Mouse (Mus musculus): ENCODE results near the gene Evl.
"Not testable (repeated sequence)": the region's sequence is repeated elsewhere in the genome, so short reads cannot be mapped to it uniquely, and the experiment has no call there.

- TF ChIP-seq CTCF (IDR thresholded peaks at IDR 0.05; ENCODE audit: insufficient read depth, low read length); POLR2A (IDR thresholded peaks at IDR 0.05; ENCODE audit: borderline replicate concordance, extremely low read depth, low read depth, low read length): not testable (repeated sequence)
These were observed 47.5 kb upstream of the Evl start for GRCm38 (mm10) chr12:108507046-108507445.

Measured in lung, adult 2 months (tissue).